Mouse (Mus musculus): Measurements from ENCODE around the gene Cd151. TPM values are rescaled to one million over a fixed set of nuclear protein-coding genes. Genes with fewer than 3 reads are reported as not detected.

The Cd151 gene
- 18.0 and 21.8 TPM in 2 replicates for polyA plus RNA-seq (2015; fragmentation: Nextera tagmentation; extraction: Ambion mirVana)

GRCm38 (mm10) chr7:141467230-141468030 lies at the start of gene Cd151:
Gene Cd151 (plus strand): TSS chr7:141467392.

GRCm38 (mm10) chr7:141429310-141429709 lies 37.9 kb upstream of the Cd151 start, which contains the start of gene Cend1:
Gene Cend1 (minus strand): TSS chr7:141429491.

GRCm38 (mm10) chr7:141437178-141438120 lies 29.7 kb upstream of the Cd151 start, which contains the start of gene Slc25a22:
Gene Slc25a22 (minus strand): TSS chr7:141437892.

GRCm38 (mm10) chr7:141443828-141444237 lies 23.4 kb upstream of the Cd151 start, which contains the start of gene Pidd1:
Gene Pidd1 (minus strand): TSS chr7:141444025.

GRCm38 (mm10) chr7:141447110-141447991 lies 19.8 kb upstream of the Cd151 start, which contains the start of gene Rplp2:
Gene Rplp2 (plus strand): TSS chr7:141447370.

GRCm38 (mm10) chr7:141454967-141455551 lies 12.1 kb upstream of the Cd151 start, which contains the start of gene Pnpla2:
Gene Pnpla2 (plus strand): TSS chr7:141455198.

GRCm38 (mm10) chr7:141460391-141461113 lies 6.6 kb upstream of the Cd151 start, which contains the start of gene Cracr2b:
Gene Cracr2b (plus strand): TSS chr7:141461094.

GRCm38 (mm10) chr7:141475011-141475804 lies 8.0 kb downstream of the Cd151 start, which contains the start of the genes Polr2l and Tspan4:
Gene Polr2l (minus strand): TSS chr7:141475132.
Gene Tspan4 (plus strand): TSS chr7:141475240.

Other genes with a start within 250 kb of the Cd151 start
- 18.7 and 20.2 TPM in 2 replicates for gene Phrf1, start 238.6 kb upstream of the Cd151 start, polyA plus RNA-seq (2015; fragmentation: Nextera tagmentation; extraction: Ambion mirVana)
- gene Irf7, start 200.9 kb upstream of the Cd151 start, polyA plus RNA-seq (2015; fragmentation: Nextera tagmentation; extraction: Ambion mirVana), result 7.6 and 9.4 TPM in 2 replicates
- 1.9 and 2.4 TPM in 2 replicates for gene Cdhr5, start 190.6 kb upstream of the Cd151 start, polyA plus RNA-seq (2015; fragmentation: Nextera tagmentation; extraction: Ambion mirVana)
- gene Sct, start 188.3 kb upstream of the Cd151 start, polyA plus RNA-seq (2015; fragmentation: Nextera tagmentation; extraction: Ambion mirVana), result 7.2 and 11.2 TPM in 2 replicates
- gene Drd4, start 175.4 kb upstream of the Cd151 start, polyA plus RNA-seq (2015; fragmentation: Nextera tagmentation; extraction: Ambion mirVana), result 0.23 and 0.56 TPM in 2 replicates
- 30.0 and 33.3 TPM in 2 replicates for gene Deaf1, start 139.7 kb upstream of the Cd151 start, polyA plus RNA-seq (2015; fragmentation: Nextera tagmentation; extraction: Ambion mirVana)
- 21.3 and 21.5 TPM in 2 replicates for gene Tmem80, start 139.7 kb upstream of the Cd151 start, polyA plus RNA-seq (2015; fragmentation: Nextera tagmentation; extraction: Ambion mirVana)
- gene Eps8l2, start 128.5 kb upstream of the Cd151 start, polyA plus RNA-seq (2015; fragmentation: Nextera tagmentation; extraction: Ambion mirVana), result 2.2 and 2.4 TPM in 2 replicates
- gene Taldo1, start 75.2 kb upstream of the Cd151 start, polyA plus RNA-seq (2015; fragmentation: Nextera tagmentation; extraction: Ambion mirVana), result 210 and 316 TPM in 2 replicates
- 25.7 and 27.1 TPM in 2 replicates for gene Gatd1, start 53.3 kb upstream of the Cd151 start, polyA plus RNA-seq (2015; fragmentation: Nextera tagmentation; extraction: Ambion mirVana)
- 0.40 and 0.59 TPM in 2 replicates for gene Cend1, start 37.9 kb upstream of the Cd151 start, polyA plus RNA-seq (2015; fragmentation: Nextera tagmentation; extraction: Ambion mirVana)
- 15.8 and 17.3 TPM in 2 replicates for gene Slc25a22, start 29.5 kb upstream of the Cd151 start, polyA plus RNA-seq (2015; fragmentation: Nextera tagmentation; extraction: Ambion mirVana)
- gene Pidd1, start 23.4 kb upstream of the Cd151 start, polyA plus RNA-seq (2015; fragmentation: Nextera tagmentation; extraction: Ambion mirVana), result 1.2 and 1.8 TPM in 2 replicates
- 941 and 958 TPM in 2 replicates for gene Rplp2, start 20.0 kb upstream of the Cd151 start, polyA plus RNA-seq (2015; fragmentation: Nextera tagmentation; extraction: Ambion mirVana)
- 249 and 404 TPM in 2 replicates for gene Pnpla2, start 12.2 kb upstream of the Cd151 start, polyA plus RNA-seq (2015; fragmentation: Nextera tagmentation; extraction: Ambion mirVana)
- 13.8 and 15.2 TPM in 2 replicates for gene Cracr2b, start 6.3 kb upstream of the Cd151 start, polyA plus RNA-seq (2015; fragmentation: Nextera tagmentation; extraction: Ambion mirVana)
- 45.8 and 47.8 TPM in 2 replicates for gene Polr2l, start 7.7 kb downstream of the Cd151 start, polyA plus RNA-seq (2015; fragmentation: Nextera tagmentation; extraction: Ambion mirVana)
- 43.1 and 47.4 TPM in 2 replicates for gene Tspan4, start 7.8 kb downstream of the Cd151 start, polyA plus RNA-seq (2015; fragmentation: Nextera tagmentation; extraction: Ambion mirVana)
- 18.9 and 22.1 TPM in 2 replicates for gene Chid1, start 72.5 kb downstream of the Cd151 start, polyA plus RNA-seq (2015; fragmentation: Nextera tagmentation; extraction: Ambion mirVana)
- 34.8 and 39.4 TPM in 2 replicates for gene Ap2a2, start 94.8 kb downstream of the Cd151 start, polyA plus RNA-seq (2015; fragmentation: Nextera tagmentation; extraction: Ambion mirVana)
- gene Muc6, start 187.9 kb downstream of the Cd151 start, polyA plus RNA-seq (2015; fragmentation: Nextera tagmentation; extraction: Ambion mirVana), result 0.08 and 0.09 TPM in 2 replicates
- gene Muc2, start 222.9 kb downstream of the Cd151 start, polyA plus RNA-seq (2015; fragmentation: Nextera tagmentation; extraction: Ambion mirVana), result 0.10 TPM in 1 of 2 replicates, not detected in the other